7 mouse cellular contexts compared by ENCODE assay signal in genomic region chr10:20517756-20518528, GRCm38 (mm10).
DNase-seq lines count a peak whose midpoint lies in the region; ATAC-seq lines count a peak whose summit lies in the region.
"Not testable (repeated sequence)": the region's sequence is repeated elsewhere in the genome, so short reads cannot be mapped to it uniquely, and the experiment has no call there.

No protein-coding gene starts in this region.

- 71% methylated on average over 9 of the region's 9 CpGs for WGBS in heart, embryonic 12.5 days
- WGBS in liver, embryonic 11.5 days, result 74% methylated on average over 9 of the region's 9 CpGs
- WGBS in midbrain, embryonic 11.5 days, result 79% methylated on average over 9 of the region's 9 CpGs

- H3K27me3 ChIP-seq in heart, embryonic 12.5 days (replicated peaks); liver, embryonic 11.5 days (replicated peaks; ENCODE audit: control insufficient read depth, insufficient read depth, low read length); midbrain, embryonic 11.5 days (ENCODE audit: control insufficient read depth, insufficient read depth, low read length): not testable (repeated sequence)

- not testable (repeated sequence) for H3K9me3 ChIP-seq in heart, embryonic 12.5 days (replicated peaks); liver, embryonic 11.5 days (ENCODE audit: control insufficient read depth, low read length); midbrain, embryonic 11.5 days (ENCODE audit: control insufficient read depth, low read length)

- H3K27ac ChIP-seq in heart, embryonic 12.5 days (ENCODE audit: poor library complexity, severe bottlenecking); liver, embryonic 11.5 days (ENCODE audit: low read depth, low read length); midbrain, embryonic 11.5 days (ENCODE audit: low read depth, low read length): not testable (repeated sequence)

- ATAC-seq in heart, embryonic 12.5 days (ENCODE audit: insufficient number of reproducible peaks, low FRiP score); midbrain, embryonic 11.5 days (ENCODE audit: low FRiP score): not testable (repeated sequence)
- ATAC-seq in liver, embryonic 11.5 days (replicated peaks; ENCODE audit: low FRiP score), result peak; percentile 47

- DNase-seq in CD4-positive helper T cell, adult 2 months (ENCODE audit: low read depth, low spot score), result peak; percentile 7
- peak; percentile 23 for DNase-seq in MEL-GATA-1-ER (ENCODE audit: extremely low read depth, low read depth)
- peak; percentile 29 for DNase-seq in c-Kit-positive CD71-positive TER-119-negative erythroid progenitor cells, embryonic 14.5 days (ENCODE audit: low read depth)
- not testable (repeated sequence) for DNase-seq in liver, embryonic 11.5 days (ENCODE audit: low spot score)
- peak; percentile 79 for DNase-seq in midbrain, embryonic 11.5 days (ENCODE audit: low spot score, missing footprints)
- DNase-seq in spleen, postnatal 36 days (ENCODE audit: low spot score in 2 of 2), result peak; percentile 62 to 63

- H3K9ac ChIP-seq in heart, embryonic 12.5 days; liver, embryonic 11.5 days (ENCODE audit: low read depth, low read length); midbrain, embryonic 11.5 days (ENCODE audit: low read length): not testable (repeated sequence)

- peak overlapping the region; percentile 14; the same call in 1 of the 2 replicates for H3K4me2 ChIP-seq in heart, embryonic 12.5 days
- peak overlapping the region; percentile 34; the same call in 1 of the 2 replicates for H3K4me2 ChIP-seq in liver, embryonic 11.5 days
- not testable (repeated sequence) for H3K4me2 ChIP-seq in midbrain, embryonic 11.5 days

- H3K36me3 ChIP-seq in heart, embryonic 12.5 days; liver, embryonic 11.5 days (ENCODE audit: control insufficient read depth, insufficient read depth, low read length); midbrain, embryonic 11.5 days (ENCODE audit: control insufficient read depth, insufficient read depth, low read length): not testable (repeated sequence)

- peaks cover 27% of the 10 kb centered on the region for H3K4me1 ChIP-seq in heart, embryonic 12.5 days (replicated peaks)
- not testable (repeated sequence) for H3K4me1 ChIP-seq in liver, embryonic 11.5 days (replicated peaks; ENCODE audit: control insufficient read depth, insufficient read depth, low read length); midbrain, embryonic 11.5 days (ENCODE audit: control insufficient read depth, insufficient read depth, low read length)

- not testable (repeated sequence) for H3K4me3 ChIP-seq in heart, embryonic 12.5 days; liver, embryonic 11.5 days (ENCODE audit: low read depth, low read length); midbrain, embryonic 11.5 days (ENCODE audit: low read depth, low read length)
